Mouse (Mus musculus): Measurements from ENCODE around the gene Brinp1. TPM values are rescaled to one million over a fixed set of nuclear protein-coding genes. Genes with fewer than 3 reads are reported as not detected.

Brinp1 gene
- polyA plus RNA-seq, 1 experiment from 2014 or later, result 2.4 TPM

DNA sequence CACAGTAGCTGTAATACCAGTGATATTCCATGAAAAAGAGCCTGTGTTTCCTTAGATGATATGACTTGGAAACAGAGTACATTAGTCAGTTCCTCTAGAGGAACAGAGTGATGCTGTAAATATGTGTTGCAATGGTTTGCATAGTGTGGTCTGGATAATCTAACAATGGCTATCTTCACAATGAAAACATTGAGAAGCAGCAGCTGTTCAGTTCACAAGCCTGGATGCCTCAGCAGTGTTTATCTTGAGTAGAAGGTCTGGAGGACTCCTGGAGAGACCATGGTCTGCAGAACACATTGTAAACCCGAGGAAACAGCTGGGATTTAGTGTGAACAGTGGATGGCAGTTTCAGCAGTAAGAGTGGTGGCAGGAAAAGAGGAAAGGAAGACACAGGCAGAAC is 233.2 kb downstream of the Brinp1 start:
- no peaks in the 10 kb centered on the region for H3K9me3 ChIP-seq (ENCODE audit: control insufficient read depth, low read length)
- H3K4me2 ChIP-seq (ENCODE audit: low read depth, severe bottlenecking), result no peak overlapping the region
- 23% methylated on average over 1 of the region's 1 CpGs for WGBS
- no peaks in the 10 kb centered on the region for H3K27me3 ChIP-seq (ENCODE audit: control insufficient read depth, insufficient read depth, low read length)
- no peak for ATAC-seq (ENCODE audit: insufficient number of reproducible peaks, low FRiP score, low TSS enrichment, low read depth)
- H3K27ac ChIP-seq (replicated peaks; ENCODE audit: low read depth, low read length), result no peak overlapping the region
- no peaks in the 10 kb centered on the region for H3K4me1 ChIP-seq (ENCODE audit: control insufficient read depth, insufficient read depth, low read length)
- no peak overlapping the region for H3K9ac ChIP-seq (ENCODE audit: low read length)
- H3K4me3 ChIP-seq (ENCODE audit: low read depth, low read length), result no peak overlapping the region
- DNase-seq (ENCODE audit: low spot score), result no peak
- H3K36me3 ChIP-seq (ENCODE audit: control insufficient read depth, insufficient read depth, low read length), result no peaks in the 10 kb centered on the region

Data from limb, embryonic 11.5 days (tissue).